Mouse (Mus musculus): ENCODE data around the gene Trim6.
"Not testable (repeated sequence)": the region's sequence is repeated elsewhere in the genome, so short reads cannot be mapped to it uniquely, and the experiment has no call there.

Gene Trim6

DNA sequence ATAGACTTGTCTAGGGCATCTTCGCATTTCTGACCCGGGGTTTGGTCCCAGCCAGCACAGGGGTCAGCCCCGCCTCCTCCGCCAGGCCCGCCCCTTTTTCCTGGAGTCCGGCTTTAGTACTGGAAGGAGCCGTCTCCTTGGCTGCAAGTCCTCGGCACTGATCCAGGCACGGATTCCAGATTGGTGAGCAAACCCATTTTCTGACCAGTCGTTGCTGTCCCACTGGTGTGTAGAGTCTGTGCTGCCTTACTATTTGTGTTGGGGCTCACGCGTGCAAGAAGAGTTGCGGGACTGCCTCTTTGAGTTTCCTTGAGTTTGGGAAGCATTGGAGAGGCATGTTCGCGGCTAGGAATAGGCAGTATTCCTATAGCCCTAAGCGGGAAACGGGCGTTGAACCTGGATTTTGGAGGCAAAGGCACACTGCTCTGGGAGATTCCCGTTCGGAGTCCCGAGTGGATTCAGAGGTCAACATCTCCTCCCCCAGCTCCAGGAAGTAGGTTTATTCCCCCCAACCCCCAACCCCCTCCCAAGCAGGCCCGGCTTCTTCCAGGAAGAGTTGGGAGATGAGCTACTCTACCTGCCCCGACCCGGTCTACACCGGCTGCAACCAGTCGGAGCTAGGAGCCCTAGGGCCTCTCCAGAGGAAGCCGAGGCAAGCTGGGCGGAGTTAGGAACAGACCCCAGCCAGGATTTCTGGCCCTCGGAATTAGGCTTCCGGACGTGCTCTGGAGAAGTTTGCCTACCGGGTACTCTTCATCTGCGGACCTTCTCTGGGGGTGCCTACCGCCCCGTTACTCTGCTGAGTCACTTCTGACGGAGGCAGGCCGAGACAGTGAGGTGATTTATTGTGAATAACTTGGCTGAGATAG is at the start of gene Trim6:
Gene Trim6 (plus strand): TSS at position 93 of the 869 bp plus-strand sequence.
- no peak for DNase-seq (ENCODE audit: low spot score)

DNA sequence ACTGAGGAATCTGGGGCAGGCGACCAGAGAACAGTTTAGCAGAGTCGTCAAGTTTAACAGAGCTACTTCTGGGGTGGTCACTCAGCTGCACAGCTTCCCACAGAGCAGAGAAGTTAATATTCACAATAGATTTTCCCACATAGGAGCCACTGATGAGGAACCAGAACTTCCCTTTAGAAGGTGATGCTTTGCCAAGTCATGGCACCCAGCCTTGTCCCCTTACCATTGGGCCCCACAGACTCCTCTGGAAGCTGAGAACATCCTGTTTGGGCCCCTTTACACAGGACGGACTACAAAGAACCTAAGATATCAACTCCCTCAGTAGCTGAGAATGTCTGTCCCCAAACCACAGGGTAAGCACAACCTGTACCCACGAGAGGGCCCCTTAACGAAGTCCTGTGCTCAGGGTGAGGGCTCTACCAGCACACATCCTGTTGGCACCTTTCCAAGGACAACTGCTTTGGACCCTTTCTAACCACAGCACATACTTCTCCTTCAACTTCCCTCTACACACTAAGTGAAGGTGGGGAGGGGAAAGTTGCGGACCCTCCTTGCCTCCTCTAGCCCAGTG is 48.9 kb upstream of the Trim6 start:
- no peak for DNase-seq (ENCODE audit: low spot score)

DNA sequence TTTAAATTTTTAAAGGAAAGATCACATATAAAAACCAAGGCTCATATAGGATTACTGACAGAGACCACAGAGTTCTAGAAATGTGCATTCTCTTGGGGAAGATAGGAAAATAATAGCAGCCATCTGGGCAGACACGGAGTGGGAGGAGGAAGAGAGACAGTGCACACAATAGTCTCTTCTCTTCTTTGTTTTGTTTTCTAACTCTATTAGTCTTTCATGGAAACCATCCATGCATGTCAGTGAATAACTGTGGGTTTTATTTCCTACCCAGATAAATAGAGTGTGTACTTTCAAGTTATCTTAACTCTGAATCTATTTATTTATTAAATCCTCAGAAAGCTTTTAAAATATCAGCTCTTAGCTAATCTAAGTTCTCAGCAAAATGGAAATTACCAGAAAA is 43.5 kb upstream of the Trim6 start:
- DNase-seq (ENCODE audit: low spot score) = no peak

DNA sequence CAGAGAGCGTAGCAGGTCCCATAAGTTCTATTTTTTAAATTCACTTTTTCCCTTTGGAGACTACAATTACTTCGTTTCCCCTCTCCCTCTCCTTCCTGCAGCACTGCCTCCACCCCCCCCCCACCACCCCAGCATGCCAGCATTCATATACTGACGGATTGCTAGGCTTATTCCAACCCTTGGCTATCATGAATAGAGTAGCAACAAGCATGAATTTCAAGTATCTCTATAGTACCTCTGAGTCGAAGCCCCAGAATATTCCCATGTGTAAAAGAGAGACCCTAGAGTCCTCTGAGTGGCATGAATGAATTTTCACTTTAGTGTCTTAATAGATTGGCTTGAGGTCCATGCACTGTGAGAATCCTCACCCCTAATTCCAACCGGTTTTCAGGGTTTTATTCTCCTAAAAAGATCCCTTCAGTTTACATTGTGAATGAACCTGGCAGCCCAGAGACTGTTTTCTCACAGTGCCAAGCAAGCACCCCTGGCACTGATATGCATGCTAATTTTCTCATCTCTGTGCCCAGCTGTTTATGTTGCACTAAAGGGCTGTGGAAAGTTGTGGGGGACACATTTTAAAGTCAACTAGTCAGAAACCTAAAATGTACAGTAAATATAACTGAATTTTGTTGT is 40.1 kb upstream of the Trim6 start:
- DNase-seq (ENCODE audit: low spot score) = no peak

DNA sequence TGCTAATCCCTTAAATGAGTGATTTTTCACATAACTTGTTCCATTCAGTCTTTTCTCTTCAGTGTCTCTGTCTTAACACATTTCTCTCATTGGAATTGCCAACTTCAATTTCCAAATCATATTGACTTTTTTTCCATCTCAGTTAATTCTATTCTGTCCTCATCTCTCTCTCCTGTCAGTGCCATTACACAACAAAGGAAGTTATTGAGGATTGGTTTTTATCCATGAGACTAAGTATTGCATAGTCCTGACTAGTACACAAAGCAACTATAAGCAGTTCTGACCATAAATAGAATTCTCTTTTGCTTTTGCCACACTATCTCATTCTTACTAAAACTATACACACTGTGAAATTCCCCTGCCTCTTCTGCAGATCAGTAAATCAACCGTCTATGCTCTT is 39.5 kb upstream of the Trim6 start:
- DNase-seq (ENCODE audit: low spot score) = no peak

DNA sequence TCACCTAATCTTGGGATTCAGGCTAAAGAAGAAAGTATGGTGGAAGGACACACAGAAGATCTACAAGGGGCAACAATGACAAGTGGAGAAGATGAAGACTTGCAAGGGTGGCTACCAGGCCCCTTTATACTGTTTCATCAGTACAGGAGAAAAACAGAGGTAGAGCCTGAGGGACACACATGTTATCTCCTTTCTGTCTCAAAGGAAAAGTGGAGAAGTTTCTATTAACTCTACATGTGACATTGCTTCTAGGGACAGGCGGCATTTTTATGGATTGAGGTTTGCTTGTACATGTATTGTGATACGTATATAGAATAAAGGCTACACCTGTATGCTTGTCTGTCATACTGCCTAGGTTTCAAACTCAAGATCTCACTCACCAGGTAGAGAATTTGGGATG is 35.3 kb upstream of the Trim6 start, which contains the start of gene Olfr648:
Gene Olfr648 (minus strand): TSS at position 101 of the 400 bp plus-strand sequence.
- no peak for DNase-seq (ENCODE audit: low spot score)

DNA sequence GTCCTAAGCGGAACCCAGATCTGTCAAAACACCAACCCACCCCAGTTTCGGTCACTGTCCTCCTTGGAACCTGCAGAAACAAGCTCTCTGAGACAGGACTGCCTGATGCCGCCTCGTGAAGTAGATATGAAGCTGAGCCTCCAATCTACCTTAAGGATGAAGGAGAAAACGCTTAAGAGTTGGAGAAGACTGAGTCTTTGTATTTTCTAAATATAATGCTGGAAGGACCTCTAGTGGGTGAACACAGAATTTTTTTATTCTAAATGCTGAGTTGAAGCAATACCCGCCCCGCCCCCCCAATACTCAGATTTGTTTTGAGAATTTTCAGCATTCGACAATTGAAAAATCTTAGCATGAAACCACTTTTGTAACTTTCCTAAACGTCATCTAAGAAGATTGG is 27.3 kb upstream of the Trim6 start:
- DNase-seq (ENCODE audit: low spot score) = no peak

DNA sequence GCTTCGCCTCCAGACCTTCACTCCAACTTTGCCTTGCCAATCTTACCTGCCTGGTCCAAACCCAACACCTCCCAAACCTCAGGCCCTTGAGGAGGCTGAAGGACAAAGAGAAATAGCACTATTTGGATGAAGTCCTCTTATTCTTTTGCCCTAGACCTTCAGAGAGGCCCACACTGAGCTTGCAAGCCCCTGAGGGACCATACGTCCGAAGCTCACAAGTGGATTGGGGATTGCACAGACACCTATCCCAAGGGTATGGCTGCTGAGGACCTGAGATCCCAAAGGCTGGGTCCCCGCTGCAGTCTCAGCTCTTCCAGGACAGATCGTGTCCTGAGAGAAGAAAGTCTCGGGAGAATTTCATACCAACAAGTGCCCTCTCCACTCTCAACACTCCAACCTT is 22.7 kb upstream of the Trim6 start, which contains the start of gene Olfr649:
Gene Olfr649 (minus strand): TSS at position 101 of the 400 bp plus-strand sequence.
- DNase-seq (ENCODE audit: low spot score) = no peak

DNA sequence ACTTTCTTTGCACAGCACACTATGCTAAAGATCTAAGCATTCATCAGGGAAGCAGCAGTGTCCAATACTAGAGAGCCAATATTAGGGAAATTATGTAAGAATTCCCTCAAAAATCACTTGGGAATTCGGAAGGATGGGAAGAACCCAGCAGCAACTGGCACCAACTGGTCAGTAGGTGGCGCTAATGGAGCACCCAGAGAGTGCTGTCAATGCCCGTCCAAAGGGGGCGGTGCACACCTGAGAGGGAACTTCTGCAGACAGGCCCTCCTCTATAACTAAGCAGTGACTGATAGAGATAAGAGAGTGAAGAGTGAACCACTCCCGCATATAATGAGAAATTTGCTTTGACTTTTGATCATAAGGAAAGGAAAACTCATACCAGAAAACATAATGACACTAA is 18.8 kb upstream of the Trim6 start:
- peak; percentile 38 for DNase-seq (ENCODE audit: low spot score)

DNA sequence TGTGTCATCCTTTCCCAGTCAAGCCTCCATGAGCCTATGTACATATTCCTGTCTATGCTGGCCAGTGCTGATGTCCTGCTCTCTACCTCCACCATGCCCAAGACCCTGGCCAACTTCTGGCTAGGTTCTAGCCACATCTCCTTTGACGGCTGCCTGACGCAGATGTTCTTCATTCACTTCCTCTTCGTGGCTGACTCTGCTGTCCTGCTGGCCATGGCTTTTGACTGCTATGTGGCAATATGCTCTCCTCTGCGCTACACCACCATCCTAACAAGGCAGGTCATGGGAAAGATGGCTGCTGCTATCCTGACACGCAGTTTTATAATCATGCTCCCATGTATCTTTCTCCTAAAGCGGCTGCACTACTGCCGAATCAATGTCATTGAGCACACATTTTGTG is 12.4 kb upstream of the Trim6 start:
- no peak for DNase-seq (ENCODE audit: low spot score)

DNA sequence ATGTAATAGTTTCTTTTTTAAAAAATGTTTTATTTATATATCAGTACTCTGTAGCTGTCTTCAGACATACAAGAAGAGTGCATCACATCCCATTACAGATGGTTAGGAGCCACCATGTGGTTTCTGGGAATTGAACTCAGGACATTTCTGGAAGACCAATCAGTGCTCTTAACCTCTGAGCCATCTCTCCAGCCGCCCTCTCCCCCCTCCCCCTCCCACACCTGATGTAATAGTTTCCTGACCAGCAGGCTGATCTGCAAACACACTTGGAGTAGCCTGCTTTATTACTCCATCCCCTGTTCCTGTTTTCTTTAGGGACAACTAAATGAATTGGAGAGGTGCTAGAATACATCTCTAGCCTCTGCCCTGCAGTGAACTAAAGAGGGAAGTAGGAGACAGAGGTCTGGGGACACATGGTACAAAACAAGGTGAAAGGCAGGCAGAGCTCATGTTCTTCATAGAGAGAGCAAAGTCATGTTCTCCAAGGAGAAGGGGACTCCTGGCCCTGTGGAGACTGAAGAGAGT is 2.5 kb upstream of the Trim6 start:
- no peak for DNase-seq (ENCODE audit: low spot score)

DNA sequence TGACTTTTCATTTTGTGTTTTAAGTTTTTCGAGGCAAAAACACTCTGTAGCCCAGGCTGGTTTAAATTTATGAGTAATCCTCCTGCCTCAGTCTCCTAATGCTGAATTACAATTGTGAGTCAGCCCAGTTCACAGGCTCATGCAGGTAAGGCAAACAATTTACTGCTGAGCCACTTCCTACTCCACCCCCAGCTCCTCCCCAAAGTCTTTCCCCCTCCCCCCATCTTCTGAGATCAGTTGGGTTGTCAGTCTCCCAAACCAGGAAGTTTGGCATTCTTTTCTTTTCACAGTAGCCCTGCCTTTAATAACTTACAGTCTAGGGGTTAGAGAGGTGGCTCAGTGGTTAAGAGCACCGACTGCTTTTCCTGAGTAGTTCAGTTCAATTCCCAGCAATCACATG is 712 bp upstream of the Trim6 start:
- DNase-seq (ENCODE audit: low spot score) = no peak

DNA sequence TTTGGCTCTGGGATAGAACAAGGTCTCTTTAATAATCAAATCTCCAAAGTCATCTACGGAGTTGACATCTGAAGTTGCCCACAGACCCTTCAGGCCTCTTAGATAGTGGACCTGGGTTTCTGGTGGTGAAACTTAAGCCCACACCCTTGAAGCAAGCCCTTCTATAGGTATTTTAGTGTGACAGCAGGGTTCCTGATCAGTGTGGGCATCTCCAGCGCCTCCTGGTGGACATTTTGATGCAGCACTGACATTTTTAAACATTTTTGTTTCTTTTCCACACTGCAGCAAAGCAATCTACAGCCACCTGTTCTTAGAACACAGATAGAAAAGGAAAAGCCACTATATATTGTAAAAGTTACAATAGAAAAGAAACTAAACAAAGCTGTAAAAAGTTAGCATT is 12.6 kb downstream of the Trim6 start:
- DNase-seq (ENCODE audit: low spot score) = no peak

DNA sequence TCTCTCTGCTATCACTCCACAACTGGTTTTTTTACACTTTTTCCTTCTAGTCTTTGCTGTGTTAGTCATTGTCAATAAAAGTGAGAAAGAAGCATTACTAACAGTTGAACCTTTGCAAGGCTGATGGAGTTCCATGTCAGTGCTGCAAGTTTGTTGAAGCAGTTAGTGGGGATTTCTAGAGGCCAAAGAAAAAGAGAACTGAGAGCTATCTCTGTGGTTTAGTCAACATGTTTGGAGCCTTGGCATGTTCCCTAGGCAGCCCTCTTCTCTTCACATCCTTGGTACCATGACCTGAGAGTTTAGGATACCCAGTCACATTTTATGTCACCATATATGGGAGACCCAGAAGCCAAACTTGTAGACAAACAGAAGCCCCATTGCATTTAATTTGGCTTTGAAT is 22.3 kb downstream of the Trim6 start:
- no peak for DNase-seq (ENCODE audit: low spot score)

DNA sequence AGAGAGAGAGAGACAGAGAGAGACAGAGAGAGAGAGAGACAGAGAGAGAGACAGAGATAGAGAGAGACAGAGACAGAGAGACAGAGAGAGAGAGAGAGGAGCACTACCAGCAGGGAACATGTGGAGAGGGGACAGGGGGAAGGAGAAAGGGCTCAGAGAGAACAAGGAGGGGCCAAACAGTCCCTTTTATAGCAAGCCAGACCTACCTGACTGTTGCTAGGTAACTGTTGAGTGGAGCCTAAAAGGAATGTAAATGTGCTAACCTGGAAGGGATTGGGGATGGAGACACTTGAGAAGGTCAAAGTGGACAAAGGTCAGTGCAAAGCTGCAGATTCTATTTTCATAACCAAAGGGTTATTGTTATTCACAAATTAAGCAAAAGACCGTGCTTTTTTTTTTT is 25.0 kb downstream of the Trim6 start:
- DNase-seq (ENCODE audit: low spot score) = no peak

DNA sequence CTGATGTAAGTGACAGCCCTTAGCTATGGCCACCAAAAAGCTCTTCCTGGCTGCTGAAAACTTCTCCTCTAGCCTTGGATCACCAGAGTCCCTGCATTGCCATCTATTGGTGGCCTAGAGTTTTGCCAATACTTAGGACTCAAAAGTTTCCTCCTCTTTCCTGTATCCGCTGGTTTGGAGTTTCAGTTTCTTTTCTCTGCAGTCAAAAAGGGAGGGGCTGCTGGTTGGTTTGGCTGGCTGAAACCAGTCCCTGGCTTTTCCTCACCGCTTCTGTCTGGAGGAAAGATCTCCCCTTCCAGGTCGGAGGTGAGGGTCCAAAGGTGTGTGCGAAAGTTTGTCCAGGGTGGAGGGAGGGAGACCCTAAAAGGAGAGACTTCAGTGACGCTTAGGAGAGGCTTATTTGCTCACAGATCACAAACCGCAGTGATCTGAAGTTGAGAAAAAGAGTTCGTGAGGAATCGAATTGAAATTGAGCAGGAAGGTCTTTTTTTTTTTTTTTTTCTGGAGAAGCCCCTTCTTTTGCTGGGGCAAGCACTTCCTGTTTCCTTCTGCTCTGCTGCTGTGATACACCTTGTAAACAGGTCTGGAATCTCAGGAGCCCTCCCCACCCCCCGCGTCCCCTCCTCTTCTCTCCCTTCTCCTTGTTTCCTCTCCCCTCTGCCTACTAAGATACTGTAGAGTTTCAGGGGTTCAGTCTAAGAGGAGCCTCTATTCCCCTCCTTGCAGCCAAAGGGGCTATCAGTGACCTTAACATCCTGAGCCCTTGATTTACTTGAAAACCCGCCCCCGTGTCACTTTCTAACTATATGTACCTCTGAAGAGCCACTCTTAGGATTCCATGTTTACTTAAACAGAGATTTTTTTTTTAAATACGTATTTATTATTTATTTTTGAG is 25.9 kb downstream of the Trim6 start, which contains the start of gene Trim34a:
Gene Trim34a (plus strand): TSS at position 171 of the 895 bp plus-strand sequence.
- DNase-seq (ENCODE audit: low spot score) = peak; percentile 51

DNA sequence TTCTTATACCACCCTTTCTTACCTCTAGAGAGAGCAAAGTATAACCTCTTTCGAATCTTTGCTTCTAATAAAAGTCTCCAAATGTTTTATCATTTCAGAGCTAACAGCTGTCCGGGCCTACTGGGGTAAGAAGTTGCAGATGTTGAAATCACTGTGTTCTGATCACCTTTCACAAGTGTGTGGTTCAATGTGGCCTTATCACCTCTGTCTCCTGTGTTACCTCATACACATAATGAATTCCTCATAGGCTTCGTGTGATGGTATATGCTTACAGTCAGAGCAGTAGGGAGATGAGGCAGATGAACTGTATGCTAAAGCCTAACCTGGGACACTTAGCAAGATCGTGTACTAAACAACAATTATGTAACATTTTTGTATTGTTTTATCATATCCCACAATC is 41.8 kb downstream of the Trim6 start:
- not testable (repeated sequence) for DNase-seq (ENCODE audit: low spot score)

DNA sequence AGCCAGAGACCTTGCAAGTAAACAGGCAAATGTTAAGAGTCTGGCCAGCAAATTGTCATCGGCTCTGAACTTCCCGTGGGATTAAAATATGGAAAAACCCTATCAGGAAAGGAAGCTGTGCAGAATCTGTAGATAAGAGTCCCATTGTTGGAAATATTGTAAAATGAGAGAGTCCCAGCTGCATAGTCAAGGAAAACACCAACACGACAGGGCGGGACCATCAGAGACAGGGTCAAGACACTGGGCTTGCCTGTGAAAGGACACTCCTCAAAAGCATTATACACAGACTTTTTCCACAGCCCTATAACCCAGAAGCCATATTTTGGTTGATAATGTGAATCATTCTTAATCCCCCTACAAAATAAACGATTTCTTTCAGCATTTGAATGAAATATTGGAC is 46.7 kb downstream of the Trim6 start:
- DNase-seq (ENCODE audit: low spot score) = not testable (repeated sequence)

DNA sequence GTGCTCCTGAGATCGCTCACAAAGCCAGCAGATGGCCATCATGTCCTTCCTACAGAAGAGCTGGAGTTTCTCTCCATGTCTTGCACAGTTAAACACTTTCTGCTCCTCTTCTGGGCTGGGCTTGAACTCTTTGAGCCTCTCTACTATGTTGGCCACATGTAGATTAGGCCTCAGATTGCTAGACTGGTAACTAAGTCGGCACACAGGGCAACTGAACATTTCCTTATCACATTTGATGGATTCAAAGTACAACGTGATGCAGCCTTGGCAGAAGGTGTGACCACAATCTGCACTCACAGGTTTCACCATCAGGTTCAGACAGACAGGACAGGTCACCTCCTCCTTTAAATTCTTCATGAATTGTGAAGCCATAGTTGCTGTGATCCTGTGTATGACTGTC is 60.8 kb downstream of the Trim6 start:
- DNase-seq (ENCODE audit: low spot score) = not testable (repeated sequence)

Data from spleen, adult 12 weeks (tissue).